Mouse (Mus musculus): ENCODE results near the gene Tnfrsf1b.

Tnfrsf1b gene

DNA sequence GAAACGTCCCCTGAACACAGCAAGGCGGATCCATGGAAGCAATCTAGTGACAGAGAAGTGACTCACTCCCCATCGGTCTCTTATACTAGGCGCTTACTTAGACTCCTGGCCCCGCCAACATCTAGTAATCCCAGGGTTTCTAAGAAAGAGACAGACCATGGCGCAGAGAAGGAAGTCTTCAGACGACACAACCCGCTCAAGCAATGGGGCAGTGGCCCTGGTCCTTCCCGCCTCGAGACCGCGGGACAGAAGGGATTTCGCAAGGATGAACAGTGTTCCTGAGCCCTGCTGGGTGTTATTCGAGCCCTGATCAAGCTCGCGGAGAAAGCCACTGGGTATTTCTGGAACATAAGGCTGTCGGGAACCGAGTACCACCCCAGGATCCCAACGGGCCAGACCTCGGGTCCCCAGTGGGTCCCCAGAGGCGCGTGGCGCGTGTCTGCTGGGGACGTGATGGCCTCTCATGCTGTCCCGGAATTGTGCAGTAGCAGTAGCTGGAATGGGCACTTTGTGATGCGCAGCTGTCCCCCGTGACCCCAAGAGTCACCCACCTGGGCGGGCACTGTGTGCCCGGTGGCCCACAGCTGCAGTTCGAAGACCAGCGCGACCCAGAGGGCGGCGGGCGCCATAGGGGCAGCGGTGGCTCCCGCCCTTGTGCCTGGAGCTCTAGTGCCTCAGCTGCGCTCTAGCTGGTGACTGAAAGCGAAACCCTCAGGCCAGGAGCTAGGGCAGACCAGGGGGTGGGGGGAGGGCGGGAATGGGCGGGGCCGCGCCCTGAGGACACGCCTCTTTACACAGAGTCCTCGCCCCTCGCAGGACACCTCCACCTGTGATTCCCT lies at the start of gene Tnfrsf1b:
Gene Tnfrsf1b (minus strand): TSS at position 698 of the 839 bp plus-strand sequence.
- DNase-seq: peak; percentile 74 to 78

DNA sequence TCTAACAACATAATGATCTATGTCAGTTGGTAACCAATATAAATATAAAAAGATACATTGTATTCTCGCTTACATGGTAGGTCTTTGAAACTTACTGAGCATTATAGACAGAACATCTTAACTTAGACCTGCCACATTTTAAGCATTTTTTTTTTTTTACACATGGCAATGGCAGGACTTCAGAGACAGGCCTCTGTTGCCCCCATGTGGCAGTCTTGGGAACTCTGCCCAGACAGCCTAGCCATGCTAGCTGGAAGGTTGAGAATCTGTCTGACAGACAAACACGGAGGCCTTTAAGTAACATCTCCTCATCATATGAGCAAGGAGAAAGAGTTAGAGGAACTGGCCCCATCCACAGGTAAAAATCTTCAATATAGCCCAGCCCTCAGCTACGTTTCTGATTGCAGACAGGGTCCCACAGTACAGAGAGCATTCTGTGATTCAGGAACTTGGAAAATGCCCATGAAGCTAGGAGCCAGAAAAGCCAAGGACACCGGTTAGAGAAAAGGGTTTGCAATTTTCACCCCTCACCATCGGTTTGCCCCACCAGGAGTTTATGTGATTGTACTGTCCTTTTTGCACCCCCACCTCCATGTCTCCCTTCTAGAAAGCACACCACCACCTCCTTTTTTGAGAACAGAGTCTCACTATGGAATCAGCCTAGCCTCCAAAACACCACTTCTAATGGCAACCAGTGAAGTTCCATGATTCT lies 49.1 kb upstream of the Tnfrsf1b start:
- peak; percentile 45 to 53 for DNase-seq

DNA sequence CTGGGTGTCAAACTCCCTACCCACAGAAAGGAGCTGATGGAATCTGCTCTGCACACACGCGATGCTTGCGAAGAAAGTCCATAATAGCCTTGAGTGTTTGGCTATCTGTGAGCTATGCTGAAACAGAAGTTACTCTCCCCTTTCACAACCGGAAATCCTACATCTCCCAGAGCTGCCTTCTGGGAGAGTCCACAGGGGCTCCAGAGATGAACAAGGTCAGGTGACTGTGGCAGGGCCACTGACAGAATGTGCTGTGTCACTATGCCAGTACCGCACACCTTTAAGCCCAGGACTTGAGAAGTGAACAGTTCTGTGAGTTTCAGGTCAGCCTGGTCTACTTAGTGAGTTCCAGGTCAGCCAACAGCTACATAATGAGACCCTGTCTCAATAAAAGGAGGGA lies 47.9 kb upstream of the Tnfrsf1b start:
- no peak for DNase-seq

DNA sequence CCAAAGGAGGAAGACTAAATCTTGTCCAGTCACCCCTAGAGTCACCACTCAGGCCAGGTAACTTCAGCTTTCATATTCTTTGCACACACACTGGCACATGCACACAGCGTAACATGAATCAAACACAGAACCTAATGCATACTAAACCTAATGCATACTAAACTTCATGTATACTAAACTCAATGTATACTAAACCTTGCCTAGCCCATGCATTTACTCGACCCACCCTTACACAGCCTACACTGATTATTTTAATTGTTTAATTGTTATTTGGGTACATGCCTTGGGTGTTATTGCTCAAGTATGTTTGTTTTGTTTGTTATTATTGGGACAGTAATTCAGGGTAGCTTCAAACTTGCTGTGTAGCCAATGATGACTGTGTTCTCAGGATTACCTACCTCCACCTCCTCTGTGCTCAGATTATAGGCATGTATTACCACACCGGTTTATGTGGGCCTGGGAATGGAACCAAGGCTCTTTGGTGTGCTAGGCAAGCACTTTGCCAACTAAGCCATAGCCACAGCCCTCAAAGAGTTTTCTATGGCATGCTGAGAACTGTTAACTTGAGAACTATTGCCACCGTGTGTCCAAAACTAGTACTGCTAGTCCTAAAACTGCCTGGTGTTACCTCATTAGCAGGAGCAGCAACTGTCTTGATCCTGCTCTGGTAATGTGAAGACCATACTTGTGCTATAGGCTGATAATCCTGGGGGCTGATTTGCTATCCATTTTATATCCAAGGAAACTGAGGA lies 39.9 kb upstream of the Tnfrsf1b start:
- peak; percentile 53 to 73 for DNase-seq

DNA sequence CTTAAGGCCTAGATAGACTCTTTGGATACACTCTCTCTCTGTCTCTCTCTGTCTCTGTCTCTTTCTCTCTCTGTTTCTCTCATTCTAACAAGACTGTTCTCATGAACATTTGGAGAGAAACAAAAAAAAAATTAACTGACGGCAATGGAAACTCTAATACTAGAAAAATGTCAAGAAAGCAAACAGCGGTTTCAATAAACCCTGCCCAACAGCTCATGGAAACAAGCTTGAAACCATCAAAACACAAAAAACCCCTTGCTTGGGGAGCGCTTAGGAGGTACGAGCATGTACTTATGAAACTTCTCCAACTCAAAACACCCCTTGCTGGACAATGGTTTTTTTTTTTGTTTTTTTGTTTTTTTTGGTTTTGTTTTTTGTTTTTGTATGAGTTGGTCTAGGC lies 38.0 kb upstream of the Tnfrsf1b start:
- no peak for DNase-seq

DNA sequence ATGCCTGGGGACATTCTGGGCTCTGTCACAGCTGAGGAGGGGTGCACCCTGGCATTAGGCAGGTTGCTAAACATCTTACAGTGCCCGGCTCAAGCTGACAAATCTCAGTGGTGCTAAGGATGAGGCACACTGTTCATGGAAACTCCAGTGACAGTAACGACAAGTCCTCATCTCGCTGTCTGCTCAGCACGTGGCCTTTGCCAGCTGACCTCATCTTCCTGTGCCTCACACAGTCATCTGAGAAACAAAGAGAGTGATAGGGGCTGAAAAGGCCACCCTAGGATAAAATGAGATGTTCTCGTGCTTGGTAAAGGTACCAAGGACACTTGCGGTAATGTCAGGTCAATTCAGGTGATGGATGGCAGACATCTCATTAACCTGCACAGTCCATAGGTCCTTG lies 36.8 kb upstream of the Tnfrsf1b start:
- DNase-seq: no peak

DNA sequence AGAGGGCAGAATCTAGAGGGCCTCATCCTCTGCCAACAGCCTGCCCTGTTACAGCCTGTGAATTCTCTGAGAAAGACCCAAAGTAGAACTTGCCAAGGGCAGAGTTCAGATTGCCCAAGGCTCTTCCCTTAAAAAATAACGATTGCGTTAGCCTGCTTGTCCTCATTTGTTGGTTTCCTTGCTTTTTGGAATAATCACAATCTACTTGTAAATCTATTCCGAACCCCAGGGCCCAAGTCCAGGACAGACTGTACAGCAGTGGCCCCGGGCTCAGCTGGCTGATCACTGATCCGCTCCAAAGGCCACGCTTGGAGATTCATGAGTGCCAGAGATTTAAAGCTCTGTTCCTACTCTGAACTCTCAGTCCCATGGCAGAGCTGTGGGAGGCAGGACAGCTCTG lies 34.3 kb upstream of the Tnfrsf1b start:
- DNase-seq: peak; percentile 48 to 51

DNA sequence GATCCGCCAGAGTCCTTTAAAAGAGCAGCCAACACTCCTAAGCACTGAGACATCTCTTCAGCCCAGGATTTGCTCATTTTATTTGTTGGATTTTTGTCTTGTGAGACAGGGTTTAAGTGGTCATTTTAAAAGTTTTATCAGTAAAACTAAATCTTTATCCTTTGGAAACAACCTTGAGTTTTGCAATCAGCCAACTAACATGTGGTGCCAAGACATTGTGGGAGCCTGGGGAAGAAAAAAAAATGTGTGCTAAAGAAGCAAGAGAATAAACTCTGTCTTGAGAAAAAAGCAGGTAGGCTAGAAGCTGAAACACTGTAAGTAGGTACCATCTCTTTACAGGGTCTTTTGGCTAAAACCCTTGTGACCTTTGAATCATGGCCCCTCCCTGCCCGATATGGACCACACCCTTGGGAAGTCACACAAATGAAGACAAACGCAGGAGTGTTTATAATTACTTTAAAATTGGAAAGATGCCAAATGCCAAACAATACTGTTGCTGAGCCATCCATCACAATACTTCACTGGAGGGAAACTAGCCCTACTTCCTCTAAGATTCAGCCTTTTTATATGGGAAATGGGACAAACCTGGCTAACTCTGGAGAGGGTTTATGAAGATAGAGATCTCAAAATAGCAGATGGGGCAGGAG lies 32.2 kb upstream of the Tnfrsf1b start:
- peak in 1 of 2 experiments; percentile 24 for DNase-seq

DNA sequence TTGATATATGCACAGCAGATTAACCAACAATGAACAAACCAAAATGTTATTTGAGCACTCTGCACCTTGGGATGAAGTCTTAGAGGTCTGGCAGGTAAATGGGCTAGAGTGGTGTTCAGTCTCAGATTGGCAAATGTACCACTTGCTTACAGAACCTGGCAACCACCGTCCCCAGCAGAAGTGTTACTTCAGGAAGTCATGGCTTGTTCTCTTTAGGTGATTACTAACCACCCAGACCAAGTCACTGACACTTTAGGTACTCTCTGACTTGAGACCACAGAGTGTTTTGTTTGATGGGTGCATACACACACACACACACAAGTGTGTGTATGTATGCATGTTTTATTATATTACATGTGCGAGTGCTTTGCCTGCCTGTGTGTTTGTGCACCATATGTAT lies 31.6 kb upstream of the Tnfrsf1b start:
- DNase-seq: no peak

DNA sequence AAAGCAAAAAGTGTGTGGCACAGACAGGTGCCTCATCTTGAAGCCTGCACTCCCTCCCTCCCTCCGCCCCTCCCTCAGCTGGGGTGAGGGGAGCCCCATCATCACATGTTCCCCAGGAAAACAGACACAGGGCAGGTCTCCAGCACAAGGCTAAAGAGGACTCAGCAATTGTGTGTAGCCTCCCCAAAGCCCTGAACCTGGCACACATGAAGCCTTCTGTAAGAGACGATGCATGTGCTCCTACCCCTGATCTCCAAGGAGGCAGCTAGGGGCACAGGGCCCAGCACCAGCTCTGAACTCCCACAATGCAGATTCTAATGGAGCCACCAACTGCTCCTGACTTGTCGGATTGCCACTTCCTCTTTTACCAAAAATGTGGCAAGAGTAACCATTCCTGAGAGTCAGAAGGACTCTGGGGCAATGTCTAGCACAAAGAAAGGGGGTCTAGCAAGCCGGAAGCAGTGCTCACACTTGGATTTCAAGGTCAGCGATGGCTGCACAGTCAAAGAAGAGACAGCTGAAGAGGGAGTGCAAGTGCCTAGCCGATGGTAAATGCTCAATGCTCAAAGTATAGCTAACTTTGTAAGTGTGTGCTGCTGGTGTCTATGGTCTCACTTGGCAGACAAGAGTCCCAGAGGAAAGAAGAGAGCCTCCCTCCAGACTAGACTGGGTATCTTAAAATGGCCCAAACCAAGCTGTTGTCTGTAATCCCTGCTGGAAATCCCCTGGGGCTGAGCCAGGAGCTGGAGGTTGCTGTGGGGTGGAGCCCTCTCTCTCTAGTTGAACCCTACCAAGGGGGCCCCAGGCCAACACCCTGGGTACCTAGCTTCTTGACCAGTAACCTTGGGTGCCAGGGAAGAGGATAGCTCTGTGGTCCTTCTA lies 29.9 kb upstream of the Tnfrsf1b start:
- DNase-seq: no peak

DNA sequence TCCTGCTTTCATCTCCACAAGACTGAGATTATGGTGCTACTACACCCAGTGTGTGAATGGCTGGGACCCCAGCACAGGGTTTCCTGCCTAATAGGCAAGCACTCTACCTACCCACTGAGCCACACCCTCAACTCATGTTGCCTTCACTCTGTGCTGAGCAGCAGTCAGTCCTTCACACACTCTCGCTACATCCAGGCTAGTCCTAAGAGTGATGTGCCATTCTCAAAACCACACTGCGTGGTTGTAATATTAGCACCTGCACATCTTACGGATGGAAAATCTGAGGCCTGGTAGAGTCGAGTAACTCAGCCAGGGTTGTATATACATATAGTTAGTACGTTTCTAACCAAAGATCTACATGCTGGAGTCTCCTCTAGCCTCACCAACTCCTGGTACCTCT lies 28.2 kb upstream of the Tnfrsf1b start:
- DNase-seq: no peak

DNA sequence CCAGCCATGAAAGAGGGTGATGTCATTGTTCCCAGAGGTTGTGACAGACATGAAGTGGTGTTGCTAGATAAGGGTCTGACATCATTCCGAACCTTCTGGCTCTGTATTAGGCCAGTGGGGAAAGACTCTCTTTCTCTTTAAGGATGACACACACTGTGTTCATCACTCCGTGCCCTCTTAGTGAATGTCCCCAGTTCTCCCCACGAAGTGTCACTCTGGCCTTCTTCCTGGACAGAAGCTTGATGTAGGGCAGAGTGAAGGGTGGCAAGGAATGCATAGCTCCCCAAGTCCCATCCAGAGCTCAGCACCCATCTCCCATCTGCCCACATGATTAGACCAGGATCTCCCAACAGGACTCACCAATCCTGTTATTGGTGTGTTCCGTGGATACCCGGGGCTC lies 27.3 kb upstream of the Tnfrsf1b start:
- no peak for DNase-seq

DNA sequence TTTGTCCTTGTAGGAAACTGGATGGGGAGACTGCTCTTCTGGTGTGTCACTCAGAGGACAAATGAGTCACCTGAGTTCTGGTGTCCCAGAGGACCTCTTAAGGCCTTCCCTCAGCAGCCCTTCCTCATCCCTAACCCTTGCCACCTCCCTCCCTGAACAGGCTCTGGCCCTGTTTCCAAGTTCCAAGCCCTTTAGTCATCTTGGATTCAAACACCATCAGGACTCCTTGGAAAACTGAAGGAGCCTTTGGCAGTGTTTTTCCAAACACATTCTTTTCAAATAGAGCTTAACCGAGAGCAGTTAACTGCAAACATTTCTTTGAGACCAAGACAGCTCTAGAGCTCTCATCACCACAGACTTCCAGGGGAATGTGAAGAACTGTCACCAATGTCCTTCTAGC lies 26.1 kb upstream of the Tnfrsf1b start:
- peak; percentile 64 to 75 for DNase-seq

DNA sequence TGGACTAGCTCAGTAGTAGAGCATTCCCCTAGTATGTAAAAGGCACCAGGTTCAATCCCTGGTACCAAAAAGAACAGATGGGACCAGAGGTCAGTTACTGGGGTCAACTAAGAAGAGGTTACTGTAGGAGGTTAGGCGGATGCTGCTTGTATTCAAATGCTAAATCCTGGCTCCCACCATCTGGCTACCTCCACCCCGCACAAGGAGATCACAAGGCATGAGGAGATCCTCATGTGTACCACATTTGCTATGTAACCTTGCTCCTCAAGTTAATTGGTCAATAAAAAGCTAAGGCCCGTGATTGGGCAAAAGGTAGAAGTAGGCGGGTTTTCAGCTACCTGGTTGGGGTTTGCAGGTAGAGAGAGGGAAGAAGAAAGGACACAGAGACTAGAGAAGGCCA lies 25.0 kb upstream of the Tnfrsf1b start:
- DNase-seq: no peak

DNA sequence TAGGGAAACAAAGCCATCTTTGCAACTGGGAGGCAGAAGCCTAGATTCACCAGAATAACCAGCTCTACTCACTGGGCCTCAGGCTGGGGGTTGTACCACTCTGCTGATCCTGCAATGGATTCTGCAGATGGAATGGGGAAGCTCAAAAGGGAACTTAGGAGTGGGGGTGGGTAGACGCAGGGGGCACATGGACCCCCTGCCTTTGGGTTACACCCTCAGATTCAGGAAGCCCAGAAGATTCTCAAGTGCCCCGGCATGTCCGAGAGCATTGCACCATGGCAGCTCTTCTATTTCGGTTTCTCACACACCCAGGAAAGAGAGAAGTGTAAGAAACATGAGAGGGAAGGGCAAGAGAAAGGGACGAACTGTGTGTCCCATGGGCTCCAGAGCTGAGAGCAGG lies 23.5 kb upstream of the Tnfrsf1b start:
- peak; percentile 32 to 39 for DNase-seq

DNA sequence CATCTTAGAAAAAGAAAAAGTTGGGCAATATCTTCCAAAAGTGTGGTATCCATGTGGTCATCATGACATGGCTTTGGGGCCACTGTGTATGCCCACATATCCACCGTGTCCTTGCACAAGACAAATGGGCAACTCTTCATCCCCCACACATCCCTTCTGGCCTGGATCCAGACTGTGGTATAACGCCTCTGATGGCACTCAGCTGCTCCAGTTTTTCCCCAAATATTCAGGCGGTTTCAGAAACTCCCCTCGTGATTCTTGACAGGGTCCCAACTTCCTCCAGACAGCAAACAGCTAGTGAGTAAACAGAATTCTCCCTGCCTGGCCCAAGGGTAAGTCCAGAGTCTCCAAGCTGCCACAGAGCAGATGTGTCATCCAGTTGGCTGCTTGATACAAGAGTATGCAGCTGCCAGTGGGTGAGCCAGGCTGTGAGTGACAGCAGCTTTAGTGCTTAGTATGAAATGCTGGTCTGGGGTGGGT lies 21.0 kb upstream of the Tnfrsf1b start:
- peak; percentile 58 to 62 for DNase-seq

DNA sequence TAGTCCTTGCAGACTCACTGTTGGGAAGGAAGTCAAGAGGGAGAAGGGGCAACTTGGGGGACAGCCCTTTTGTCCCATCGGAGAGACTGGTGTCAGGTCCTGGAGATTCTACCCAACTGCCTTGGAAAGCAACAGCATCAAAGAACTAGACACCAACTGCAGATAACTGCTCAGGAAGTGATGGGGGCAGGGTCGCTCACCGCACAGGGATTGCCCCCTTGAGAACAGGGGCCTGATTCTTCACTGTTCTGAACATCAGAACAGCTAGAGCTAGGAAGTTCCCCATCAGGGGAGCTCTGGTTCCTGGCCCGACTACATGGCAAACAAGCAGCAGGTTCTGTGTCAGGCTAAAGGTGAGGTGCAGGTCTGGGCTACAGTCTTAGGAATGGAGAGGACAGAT lies 19.8 kb upstream of the Tnfrsf1b start:
- no peak for DNase-seq

DNA sequence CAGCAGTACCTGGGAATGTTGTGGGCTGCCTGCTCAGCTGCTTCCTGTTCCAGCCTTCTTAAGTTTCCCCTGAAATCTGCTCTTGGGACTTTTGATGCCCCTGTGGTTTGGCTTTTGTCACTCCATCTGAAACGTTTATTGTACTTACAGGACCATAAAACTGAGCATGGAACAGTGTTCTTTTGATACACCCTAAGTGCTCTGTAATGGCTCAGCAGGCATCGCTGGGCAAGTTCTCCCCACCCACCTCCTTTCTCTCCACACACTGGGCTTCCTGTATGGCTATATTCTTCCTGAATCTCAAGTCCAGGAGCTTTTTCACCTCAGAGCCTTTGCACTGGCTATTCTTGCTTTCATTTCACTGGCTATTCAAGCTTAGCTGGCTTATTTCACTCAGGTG lies 18.1 kb upstream of the Tnfrsf1b start:
- no peak for DNase-seq

DNA sequence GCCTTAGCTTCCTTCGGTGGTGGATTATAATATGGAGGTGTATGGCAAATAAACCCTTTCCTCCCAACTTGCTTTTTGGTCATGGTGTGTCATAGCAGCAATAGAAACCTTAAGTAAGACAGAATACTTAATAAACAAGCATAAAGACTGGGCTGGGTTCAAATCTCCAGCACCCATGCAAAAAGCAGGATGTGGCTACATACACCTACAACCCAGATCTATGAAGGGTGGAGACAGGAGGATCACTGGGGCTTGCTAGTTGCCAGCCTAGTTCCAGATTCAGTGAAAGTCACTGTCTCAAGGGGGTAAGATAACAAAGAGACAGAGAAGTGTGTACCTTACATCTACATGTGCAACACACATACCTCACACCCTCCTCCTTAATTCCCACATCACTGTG lies 16.9 kb upstream of the Tnfrsf1b start:
- no peak for DNase-seq

DNA sequence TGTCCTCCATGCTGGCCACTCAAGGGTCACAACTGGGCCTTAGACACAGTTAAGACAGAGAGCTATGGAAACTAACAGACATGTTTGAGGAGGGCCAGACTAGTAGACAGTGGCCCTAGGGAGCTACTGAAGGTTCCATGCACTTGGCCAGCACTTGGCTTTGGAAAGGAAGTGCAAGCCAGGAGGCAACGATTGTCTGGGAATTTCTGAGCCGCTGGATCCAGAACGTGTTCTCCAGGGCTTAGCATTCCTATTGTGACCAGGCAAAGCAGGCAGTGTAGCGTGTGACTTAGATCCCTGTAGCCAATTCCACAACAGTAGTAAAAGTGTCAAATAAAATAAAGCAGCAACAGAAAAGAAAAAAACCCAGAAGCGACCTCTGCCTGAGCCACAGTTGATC lies 14.1 kb upstream of the Tnfrsf1b start:
- DNase-seq: no peak

DNA sequence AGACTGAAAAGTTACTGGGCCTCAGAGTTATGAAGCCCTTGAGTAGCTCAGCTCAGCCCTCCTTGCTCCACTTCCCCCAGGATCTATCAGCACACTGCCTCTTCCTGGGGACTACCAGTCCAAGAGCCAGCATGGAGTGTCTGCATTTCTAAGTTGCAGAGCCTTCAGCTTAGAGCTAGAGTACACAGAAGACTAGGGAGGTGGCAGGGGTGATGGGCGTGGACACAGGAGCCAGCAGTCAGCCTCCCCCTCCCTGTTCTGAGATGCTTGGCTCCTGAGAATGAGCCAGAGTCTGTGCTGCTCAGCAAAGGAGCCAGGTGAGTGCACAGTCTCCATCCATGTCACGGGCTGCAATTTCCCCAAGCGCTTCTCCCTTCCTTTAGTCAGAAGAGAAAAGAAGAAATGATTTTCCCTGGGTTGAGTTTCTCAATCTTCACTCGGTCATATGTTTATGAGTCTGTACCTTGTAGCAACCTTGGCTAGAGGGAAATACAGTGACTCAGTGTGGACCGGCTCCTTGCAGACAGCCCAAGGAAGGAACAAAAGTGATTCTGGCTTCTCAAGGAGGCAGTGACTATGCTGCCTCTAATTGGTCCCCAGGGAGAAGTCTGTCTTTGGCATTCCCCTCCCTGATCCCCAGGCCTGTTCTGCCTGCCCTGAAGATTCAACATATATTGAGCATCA lies 11.2 kb upstream of the Tnfrsf1b start:
- DNase-seq: no peak
